Comparison of ENCODE assay signal across 8 mouse cellular contexts in the genomic region with DNA sequence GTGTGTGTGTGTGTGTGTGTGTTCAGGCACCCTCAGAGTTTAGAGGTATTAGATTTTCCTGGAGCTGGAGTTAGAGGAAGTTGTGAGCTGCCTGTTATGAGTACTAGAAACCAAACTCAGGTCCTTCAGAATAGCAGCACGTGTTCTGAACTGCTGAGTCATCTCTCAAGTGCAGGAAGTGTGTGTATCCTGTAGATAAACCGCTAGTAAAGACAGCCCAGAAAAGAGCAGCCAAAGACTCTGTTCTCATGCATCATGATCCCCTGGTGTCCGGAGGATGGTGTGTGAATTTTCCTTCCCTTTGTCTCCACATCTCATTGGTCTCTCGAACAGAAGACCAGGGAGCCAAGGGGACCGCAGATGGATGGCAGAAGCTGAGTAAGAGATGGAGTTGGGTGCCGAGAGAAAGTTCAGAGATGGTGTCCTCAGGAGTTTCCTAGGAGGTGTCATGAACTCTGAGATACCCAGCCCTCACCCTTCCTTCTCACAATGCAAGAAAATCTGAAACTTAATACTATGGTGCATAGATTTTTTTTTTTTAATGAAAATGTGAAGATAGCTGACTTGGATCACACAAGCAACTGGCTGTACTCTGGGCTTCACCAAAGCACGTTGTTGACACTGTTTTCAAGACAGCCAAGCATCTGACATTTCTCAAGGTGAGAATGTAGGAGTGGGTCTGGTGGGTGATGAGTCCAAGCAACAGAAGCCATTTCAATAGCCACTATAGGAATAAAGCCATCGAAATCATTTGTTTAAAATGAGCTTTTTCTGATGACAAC. TPM values are rescaled to one million over a fixed set of nuclear protein-coding genes. Genes with fewer than 3 reads are reported as not detected.
DNase-seq lines count a peak whose midpoint lies in the region; ATAC-seq lines count a peak whose summit lies in the region.

No protein-coding gene starts in this region.

- peak; percentile 24 for DNase-seq in ES-CJ7 (ENCODE audit: low read depth, low spot score)
- peak; percentile 68 for DNase-seq in c-Kit-positive CD71-negative TER-119-negative erythroid progenitor cells, embryonic 14.5 days (ENCODE audit: low read depth)
- DNase-seq in induced T-regulatory cell, adult 2 months (ENCODE audit: low read depth), result peak; percentile 83
- no peak for DNase-seq in ovary, postnatal 10 days (ENCODE audit: low spot score)
- no peak for DNase-seq in layer of hippocampus, adult 9-11 months
- DNase-seq in right cerebral cortex, postnatal 4 days, result no peak
- no peak for DNase-seq in urinary bladder, postnatal 4 days (ENCODE audit: low spot score in 2 of 2)

- ATAC-seq in megakaryocyte-erythroid progenitor cell, adult 5-6 weeks (replicated peaks; ENCODE audit: low FRiP score, low TSS enrichment, poor library complexity, severe bottlenecking), result peak; percentile 98

RNA-seq across cellular contexts. Expression of gene Hmgcr, which starts 27.3 kb away (rescaled TPM):
- 28.3 and 49.1 TPM in 2 replicates for total RNA-seq in megakaryocyte-erythroid progenitor cell, adult 5-6 weeks (2014; fragmentation: Nextera tagmentation)
- 27.7 and 34.4 TPM in 2 replicates for total RNA-seq in megakaryocyte-erythroid progenitor cell, adult 5-6 weeks (2017)

RNA-seq across cellular contexts. Expression of gene Ankrd31, which starts 50.1 kb away (rescaled TPM):
- total RNA-seq in megakaryocyte-erythroid progenitor cell, adult 5-6 weeks (2014; fragmentation: Nextera tagmentation), result not detected in 2 replicates
- total RNA-seq in megakaryocyte-erythroid progenitor cell, adult 5-6 weeks (2017), result not detected in 2 replicates

Comparison
In these comparisons a context has a peak if more than half of its experiments do, and no peak if none do; other contexts are left out.
1. DNase-seq: peak in ES-CJ7 (single experiment), c-Kit-positive CD71-negative TER-119-negative erythroid progenitor cells, embryonic 14.5 days (single experiment) and induced T-regulatory cell, adult 2 months (single experiment); none in ovary, postnatal 10 days (single experiment), layer of hippocampus, adult 9-11 months (single experiment), right cerebral cortex, postnatal 4 days (single experiment) and urinary bladder, postnatal 4 days (0 of 2).